Mouse (Mus musculus) megakaryocyte, embryonic 14.5 days (primary cell): ENCODE results near the gene Gm42517.

Experiments used
- FLI1 ChIP-seq: IDR thresholded peaks from 2 replicates; pipeline ENCODE4 v1.6.1; 2012; ENCODE audit warnings: low read length, inconsistent platforms, mixed read lengths
- GATA1 ChIP-seq: IDR thresholded peaks from 3 replicates; pipeline ENCODE4 v1.6.1; 2012; ENCODE audit warnings: mixed read lengths, low read length, inconsistent platforms, borderline replicate concordance

DNA sequence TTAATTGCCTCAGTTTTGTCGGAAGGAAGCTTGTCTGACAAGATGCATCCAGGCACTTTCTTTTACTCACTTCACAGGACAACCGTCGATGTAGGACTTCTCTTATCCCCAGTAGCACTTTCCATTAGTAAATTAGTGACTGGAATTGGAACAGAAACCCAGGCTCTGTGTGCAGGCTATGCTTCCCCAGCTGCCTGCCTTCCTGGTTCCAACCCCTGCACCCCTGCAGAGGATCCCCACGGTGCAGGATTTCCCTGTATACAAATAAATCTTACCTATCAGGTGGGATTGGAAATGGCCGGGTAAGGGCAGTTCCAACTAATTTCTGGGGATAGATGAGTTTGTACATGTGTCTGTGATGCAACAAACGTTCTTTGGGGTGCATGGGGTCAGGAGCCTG lies 2.2 kb upstream of the Gm42517 start:
- TF ChIP-seq GATA1, result no peak
- TF ChIP-seq FLI1, result no peak
